Mouse (Mus musculus) intestine, postnatal 0 days (tissue): ENCODE measurements at regions not wholly inside any gene's neighbourhood (a gene's known extent, or its start where the extent isn't known, plus 50 kb on each side); places are given as distances from the start of the nearest gene placed in this dataset.

Experiments
- ATAC-seq: fragments of 200-750 bp; cut with Nextera tagmentation; 2 replicates; pipeline ENCODE4 v1.8.0; 2017; ENCODE audit warnings: mild to moderate bottlenecking, moderate TSS enrichment, moderate library complexity
- H3K27ac ChIP-seq: fragments of 300-500 bp; sonication (generic); 2 replicates; pipeline ENCODE4 v1.5.1; 2014; ENCODE audit warnings: mild to moderate bottlenecking, low read depth, low read length, moderate library complexity
- H3K27me3 ChIP-seq: fragments of 300-500 bp; sonication (generic); replicated peaks from 2 replicates; pipeline ENCODE4 v1.6.1; 2014; ENCODE audit warnings: low read length, mixed read lengths; ENCODE audit not compliant: control insufficient read depth, insufficient read depth
- H3K36me3 ChIP-seq: fragments of 300-500 bp; sonication (generic); 2 replicates; pipeline ENCODE4 v1.6.1; 2014; ENCODE audit warnings: mild to moderate bottlenecking, moderate library complexity; ENCODE audit not compliant: control insufficient read depth, insufficient read depth
- H3K4me1 ChIP-seq: fragments of 300-500 bp; sonication (generic); replicated peaks from 2 replicates; pipeline ENCODE4 v1.6.1; 2014; ENCODE audit warnings: antibody characterized with exemption, low read length, mixed read lengths; ENCODE audit not compliant: control insufficient read depth, insufficient read depth
- H3K4me2 ChIP-seq: fragments of 300-500 bp; sonication (generic); replicated peaks from 2 replicates; pipeline ENCODE4 v1.6.1; 2014; ENCODE audit warnings: low read depth, mild to moderate bottlenecking, moderate library complexity
- H3K4me3 ChIP-seq: fragments of 300-500 bp; sonication (generic); 2 replicates; pipeline ENCODE4 v1.5.1; 2014; ENCODE audit warnings: low read depth, low read length
- H3K9ac ChIP-seq: fragments of 300-500 bp; sonication (generic); 2 replicates; pipeline ENCODE4 v1.6.1; 2014; ENCODE audit warnings: mild to moderate bottlenecking, low read depth, low read length
- H3K9me3 ChIP-seq: fragments of 300-500 bp; sonication (generic); 2 replicates; pipeline ENCODE4 v1.6.1; 2016; ENCODE audit warnings: mixed run types; ENCODE audit not compliant: control insufficient read depth
- CTCF ChIP-seq: sonication (generic); IDR thresholded peaks from 2 replicates; pipeline ENCODE4 v1.5.1; 2016; ENCODE audit warnings: low read depth, mild to moderate bottlenecking, control low read depth, antibody characterized with exemption, moderate library complexity
- WGBS: fragments of 180-500 bp; shearing (Covaris S2); extraction: QIAGEN DNeasy Blood & Tissue Kit; methylation state at CpG from one replicate; pipeline ENCODE4 v1.1.7; 2014; 5-methylcytosine and 5-hydroxymethylcytosine counted together

- 79% methylated on average over 3 of the region's 3 CpGs for WGBS
- H3K4me2 ChIP-seq = no peak overlapping the region
- TF ChIP-seq CTCF = no peak
- H3K36me3 ChIP-seq = no peaks in the 10 kb centered on the region
- no peaks in the 10 kb centered on the region for H3K4me1 ChIP-seq
- no peak overlapping the region for H3K9ac ChIP-seq
- no peak overlapping the region for H3K4me3 ChIP-seq
- no peaks in the 10 kb centered on the region for H3K9me3 ChIP-seq
- H3K27ac ChIP-seq = no peak overlapping the region
- H3K27me3 ChIP-seq = no peaks in the 10 kb centered on the region
- ATAC-seq = no peak
Observed at GRCm38 (mm10) chr3:139869779-139870178, 664.3 kb downstream of the Stpg2 start.

- no peaks in the 10 kb centered on the region for H3K9me3 ChIP-seq
- WGBS = 67% methylated on average over 14 of the region's 14 CpGs
- H3K4me1 ChIP-seq = no peaks in the 10 kb centered on the region
- H3K36me3 ChIP-seq = no peaks in the 10 kb centered on the region
- H3K9ac ChIP-seq = no peak overlapping the region
- H3K4me3 ChIP-seq = no peak overlapping the region
- H3K27ac ChIP-seq = no peak overlapping the region
- no peaks in the 10 kb centered on the region for H3K27me3 ChIP-seq
- H3K4me2 ChIP-seq = no peak overlapping the region
- ATAC-seq = no peak
- no peak for TF ChIP-seq CTCF
Observed at GRCm38 (mm10) chr3:139885942-139886860, 680.7 kb downstream of the Stpg2 start.

GRCm38 (mm10) chr3:139887265-139887664 is 681.8 kb downstream of the Stpg2 start:
- Histone ChIP-seq H3K4me3 (no peak overlapping the region), H3K4me1 (no peaks in the 10 kb centered on the region), H3K9ac (no peak overlapping the region), H3K27ac (no peak overlapping the region), H3K36me3 (no peaks in the 10 kb centered on the region), H3K4me2 (no peak overlapping the region), H3K27me3 (no peaks in the 10 kb centered on the region), H3K9me3 (no peaks in the 10 kb centered on the region)
- no peak for TF ChIP-seq CTCF
- ATAC-seq = no peak
- WGBS = 78% methylated on average over 5 of the region's 5 CpGs

- H3K27ac ChIP-seq = no peak overlapping the region
- WGBS = 42% methylated on average over 1 of the region's 1 CpGs
- no peaks in the 10 kb centered on the region for H3K27me3 ChIP-seq
- H3K4me3 ChIP-seq = no peak overlapping the region
- H3K9ac ChIP-seq = no peak overlapping the region
- ATAC-seq = no peak
- no peaks in the 10 kb centered on the region for H3K36me3 ChIP-seq
- H3K9me3 ChIP-seq = no peaks in the 10 kb centered on the region
- no peak for TF ChIP-seq CTCF
- H3K4me1 ChIP-seq = no peaks in the 10 kb centered on the region
- H3K4me2 ChIP-seq = no peak overlapping the region
Observed at GRCm38 (mm10) chr3:139888537-139888936, 683.0 kb downstream of the Stpg2 start.

- ATAC-seq = no peak
- no peak for TF ChIP-seq CTCF
- H3K4me1 ChIP-seq = no peaks in the 10 kb centered on the region
- no peaks in the 10 kb centered on the region for H3K9me3 ChIP-seq
- no peak overlapping the region for H3K4me3 ChIP-seq
- H3K27me3 ChIP-seq = no peaks in the 10 kb centered on the region
- no peak overlapping the region for H3K9ac ChIP-seq
- no peak overlapping the region for H3K27ac ChIP-seq
- no peak overlapping the region for H3K4me2 ChIP-seq
- WGBS = 80% methylated on average over 2 of the region's 2 CpGs
- no peaks in the 10 kb centered on the region for H3K36me3 ChIP-seq
Observed at GRCm38 (mm10) chr3:139890186-139890585, 684.7 kb downstream of the Stpg2 start.

GRCm38 (mm10) chr3:139897894-139898293 is 692.4 kb downstream of the Stpg2 start:
- no peak overlapping the region for H3K4me2 ChIP-seq
- TF ChIP-seq CTCF = no peak
- no peak overlapping the region for H3K4me3 ChIP-seq
- no peaks in the 10 kb centered on the region for H3K4me1 ChIP-seq
- no peaks in the 10 kb centered on the region for H3K27me3 ChIP-seq
- H3K36me3 ChIP-seq = no peaks in the 10 kb centered on the region
- no peak for ATAC-seq
- H3K9ac ChIP-seq = no peak overlapping the region
- 92% methylated on average over 5 of the region's 5 CpGs for WGBS
- H3K27ac ChIP-seq = no peak overlapping the region
- H3K9me3 ChIP-seq = no peaks in the 10 kb centered on the region
